Comparison of ENCODE assay signal across 8 mouse cellular contexts in the genomic region with DNA sequence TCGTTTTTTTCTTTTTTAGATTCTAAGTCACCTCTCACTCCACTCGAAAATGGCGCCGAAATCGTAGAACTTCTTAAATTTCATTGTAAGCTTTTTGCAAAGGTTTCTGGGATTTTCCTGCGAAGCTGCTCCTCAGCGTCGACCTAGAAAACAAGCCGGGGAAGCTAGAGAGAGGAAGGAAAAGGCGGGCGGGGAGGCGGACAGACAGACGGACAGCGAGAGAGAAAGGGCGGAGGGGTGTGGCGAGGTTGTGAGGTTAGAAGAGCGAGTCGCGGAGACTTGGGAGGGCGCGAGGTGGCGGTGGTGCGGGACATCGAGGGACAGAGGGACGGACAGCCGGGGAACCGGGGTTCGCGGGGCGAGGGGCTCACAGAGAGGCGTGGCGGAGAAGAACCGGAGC.
DNase-seq lines count a peak whose midpoint lies in the region; ATAC-seq lines count a peak whose summit lies in the region.

No protein-coding gene starts in this region.

- H3K4me3 ChIP-seq in heart, embryonic 16.5 days (ENCODE audit: low read length): peak overlapping the region; percentile 67

- peak overlapping the region; percentile 98 for H3K27ac ChIP-seq in heart, embryonic 16.5 days (ENCODE audit: low read length)

- H3K9ac ChIP-seq in heart, embryonic 16.5 days (ENCODE audit: low read length): peak overlapping the region; percentile 88

- peak; percentile 6 for ATAC-seq in heart, embryonic 16.5 days (replicated peaks; ENCODE audit: extremely low read depth, insufficient read depth, low FRiP score)
- peak; percentile 34 for ATAC-seq in megakaryocyte, adult 5-6 weeks (ENCODE audit: poor library complexity, severe bottlenecking)

- H3K9me3 ChIP-seq in heart, embryonic 16.5 days (replicated peaks; ENCODE audit: control insufficient read depth, low read length): no peaks in the 10 kb centered on the region

- DNase-seq in right cerebral cortex, postnatal 10 days (ENCODE audit: low spot score in 2 of 2): peak; percentile 24 to 27
- DNase-seq in right cerebral cortex, postnatal 25 days: no peak
- peak; percentile 73 for DNase-seq in embryo, embryonic 11 days
- DNase-seq in kidney, postnatal 25 days: peak; percentile 64 to 67
- peak; percentile 37 to 76 for DNase-seq in spleen, postnatal 4 days (ENCODE audit: low spot score in 2 of 2)
- DNase-seq in frontal cortex, postnatal 10 days (ENCODE audit: low spot score in 2 of 2): no peak

- H3K4me2 ChIP-seq in heart, embryonic 16.5 days (ENCODE audit: low read depth, low read length): peak overlapping the region; percentile 73

- H3K4me1 ChIP-seq in heart, embryonic 16.5 days (ENCODE audit: control insufficient read depth, insufficient read depth, low read length): 0 out of 2 replicates have a peak, but pooled peaks cover 2% of the 10 kb centered on the region

- 9% methylated on average over 32 of the region's 33 CpGs for WGBS in heart, embryonic 16.5 days

- no peaks in the 10 kb centered on the region for H3K27me3 ChIP-seq in heart, embryonic 16.5 days (ENCODE audit: control insufficient read depth, insufficient read depth, low read length)

- H3K36me3 ChIP-seq in heart, embryonic 16.5 days (ENCODE audit: control insufficient read depth, insufficient read depth): 0 out of 2 replicates have a peak, but pooled peaks cover 4% of the 10 kb centered on the region

Comparison
In these comparisons a context has a peak if more than half of its experiments do, and no peak if none do; other contexts are left out.
1. DNase-seq: peak in right cerebral cortex, postnatal 10 days (2 of 2), embryo, embryonic 11 days (single experiment), kidney, postnatal 25 days (2 of 2) and spleen, postnatal 4 days (2 of 2); none in right cerebral cortex, postnatal 25 days (single experiment) and frontal cortex, postnatal 10 days (0 of 2).